Mouse (Mus musculus): ENCODE data around the gene 4931428L18Rik. TPM values are rescaled to one million over a fixed set of nuclear protein-coding genes. Genes with fewer than 3 reads are reported as not detected.
"Not testable (repeated sequence)": the region's sequence is repeated elsewhere in the genome, so short reads cannot be mapped to it uniquely, and the experiment has no call there.

The 4931428L18Rik gene
- polyA plus RNA-seq, 1 experiment from 2014 or later: not detected

GRCm38 (mm10) chr1:31043208-31043607 is 179.3 kb downstream of the 4931428L18Rik start:
- no peak overlapping the region for H3K4me3 ChIP-seq (replicated peaks)
- H3K9me3 ChIP-seq (replicated peaks): no peaks in the 10 kb centered on the region
- H3K36me3 ChIP-seq: no peaks in the 10 kb centered on the region
- H3K4me1 ChIP-seq: no peaks in the 10 kb centered on the region
- WGBS: 80% methylated on average over 3 of the region's 3 CpGs
- no peak overlapping the region for H3K27ac ChIP-seq (replicated peaks)
- no peaks in the 10 kb centered on the region for H3K27me3 ChIP-seq (replicated peaks)
- no peak overlapping the region for H3K4me2 ChIP-seq
- H3K9ac ChIP-seq (replicated peaks): no peak overlapping the region
- no peak for ATAC-seq (ENCODE audit: low FRiP score)

DNA sequence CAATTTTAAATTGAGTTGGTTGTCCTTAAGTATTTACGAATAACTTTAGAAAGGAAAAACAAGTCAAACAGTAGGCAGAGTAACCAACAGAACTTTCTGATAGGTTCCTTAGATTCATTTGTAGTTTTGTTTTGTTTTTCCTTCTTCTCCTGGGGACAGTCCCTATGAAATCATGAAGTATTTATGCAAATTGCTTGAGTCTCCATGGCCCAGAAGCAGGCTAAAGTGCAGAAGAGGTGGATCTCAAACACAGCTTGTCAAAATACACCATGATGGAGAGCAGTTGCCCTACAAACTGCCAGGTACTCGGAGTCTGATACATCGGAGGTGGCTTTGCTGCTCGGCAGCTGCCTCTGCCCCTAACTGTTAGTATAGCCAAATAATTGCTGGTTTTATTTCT is 179.7 kb downstream of the 4931428L18Rik start:
- Histone ChIP-seq H3K4me3 (replicated peaks) (no peak overlapping the region), H3K4me1 (no peaks in the 10 kb centered on the region), H3K9ac (replicated peaks) (no peak overlapping the region), H3K27ac (replicated peaks) (no peak overlapping the region), H3K9me3 (replicated peaks) (no peaks in the 10 kb centered on the region), H3K4me2 (no peak overlapping the region), H3K36me3 (no peaks in the 10 kb centered on the region), H3K27me3 (replicated peaks) (no peaks in the 10 kb centered on the region)
- 92% methylated on average over 4 of the region's 4 CpGs for WGBS
- no peak for ATAC-seq (ENCODE audit: low FRiP score)

DNA sequence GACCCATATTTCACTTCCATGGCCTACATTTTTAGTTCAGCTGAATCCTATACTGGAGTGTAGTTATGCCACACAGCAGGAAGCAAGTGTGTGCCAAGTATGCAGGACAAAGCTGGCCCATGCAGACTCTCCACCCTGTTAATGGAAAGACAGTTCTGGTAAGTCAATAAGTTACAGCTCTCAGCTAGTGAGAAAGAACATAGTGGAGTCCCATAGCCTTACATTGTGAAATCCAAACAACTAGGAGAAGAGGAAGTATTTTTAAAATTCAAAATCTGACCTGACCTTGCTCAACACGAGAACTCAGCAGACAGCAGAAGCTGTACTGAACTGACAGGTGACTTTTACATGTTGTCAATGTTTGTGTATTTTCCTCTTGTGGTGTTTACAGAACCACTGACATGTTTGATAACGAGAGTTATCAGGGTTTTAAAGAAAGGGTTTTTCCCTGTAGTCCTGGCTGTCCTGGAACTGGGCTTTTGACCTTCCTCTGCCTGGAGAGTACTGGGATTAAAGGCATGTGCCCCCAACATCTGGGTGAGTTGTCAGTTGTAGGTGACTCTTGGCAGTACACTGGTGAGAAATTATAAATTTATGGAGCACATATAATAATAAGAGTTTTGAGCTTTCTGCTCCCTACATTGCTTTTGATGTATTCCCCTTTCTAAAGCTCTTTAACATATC is 188.5 kb downstream of the 4931428L18Rik start:
- Histone ChIP-seq H3K9ac (replicated peaks) (no peak overlapping the region), H3K4me3 (replicated peaks) (no peak overlapping the region), H3K4me1 (no peaks in the 10 kb centered on the region), H3K4me2 (no peak overlapping the region), H3K9me3 (replicated peaks) (no peaks in the 10 kb centered on the region), H3K27me3 (replicated peaks) (no peaks in the 10 kb centered on the region), H3K27ac (replicated peaks) (no peak overlapping the region), H3K36me3 (no peaks in the 10 kb centered on the region)
- 70% methylated on average over 2 of the region's 2 CpGs for WGBS
- ATAC-seq (ENCODE audit: low FRiP score): no peak

DNA sequence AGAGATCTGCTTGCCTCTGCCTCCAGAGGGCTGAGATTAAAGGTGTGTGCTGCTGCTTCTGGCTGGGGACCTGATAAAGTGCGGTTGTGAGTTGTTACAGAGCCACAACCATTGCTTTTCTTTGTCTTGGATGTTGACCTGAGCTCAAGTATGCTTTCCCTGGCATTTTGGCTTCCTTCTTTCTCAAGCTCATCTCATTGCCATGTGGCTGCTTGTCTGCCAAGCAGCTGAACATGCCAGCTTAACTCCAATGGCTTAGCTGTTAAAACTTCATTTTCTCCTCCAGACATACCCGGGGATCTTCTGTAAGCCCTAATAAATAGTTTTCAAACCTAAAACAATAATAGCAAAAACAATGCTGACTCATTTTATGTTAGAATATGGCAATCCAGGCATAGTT is 190.1 kb downstream of the 4931428L18Rik start:
- no peak overlapping the region for H3K27ac ChIP-seq (replicated peaks)
- no peak overlapping the region for H3K4me2 ChIP-seq
- H3K4me3 ChIP-seq (replicated peaks): no peak overlapping the region
- 93% methylated on average over 2 of the region's 2 CpGs for WGBS
- no peaks in the 10 kb centered on the region for H3K9me3 ChIP-seq (replicated peaks)
- no peaks in the 10 kb centered on the region for H3K4me1 ChIP-seq
- no peak for ATAC-seq (ENCODE audit: low FRiP score)
- H3K36me3 ChIP-seq: no peaks in the 10 kb centered on the region
- no peak overlapping the region for H3K9ac ChIP-seq (replicated peaks)
- H3K27me3 ChIP-seq (replicated peaks): no peaks in the 10 kb centered on the region

GRCm38 (mm10) chr1:31023173-31023572 is 199.3 kb downstream of the 4931428L18Rik start:
- no peaks in the 10 kb centered on the region for H3K9me3 ChIP-seq (replicated peaks)
- H3K27ac ChIP-seq (replicated peaks): no peak overlapping the region
- ATAC-seq (ENCODE audit: low FRiP score): no peak

GRCm38 (mm10) chr1:31019283-31019682 is 203.2 kb downstream of the 4931428L18Rik start:
- no peak for ATAC-seq (ENCODE audit: low FRiP score)

More at GRCm38 (mm10) chr1:31023173-31023572, 199.3 kb downstream of the 4931428L18Rik start:
- no peaks in the 10 kb centered on the region for H3K4me1 ChIP-seq
- no peaks in the 10 kb centered on the region for H3K27me3 ChIP-seq (replicated peaks)
- H3K4me3 ChIP-seq (replicated peaks): no peak overlapping the region
- H3K36me3 ChIP-seq: no peaks in the 10 kb centered on the region
- H3K4me2 ChIP-seq: no peak overlapping the region
- no peak overlapping the region for H3K9ac ChIP-seq (replicated peaks)

DNA sequence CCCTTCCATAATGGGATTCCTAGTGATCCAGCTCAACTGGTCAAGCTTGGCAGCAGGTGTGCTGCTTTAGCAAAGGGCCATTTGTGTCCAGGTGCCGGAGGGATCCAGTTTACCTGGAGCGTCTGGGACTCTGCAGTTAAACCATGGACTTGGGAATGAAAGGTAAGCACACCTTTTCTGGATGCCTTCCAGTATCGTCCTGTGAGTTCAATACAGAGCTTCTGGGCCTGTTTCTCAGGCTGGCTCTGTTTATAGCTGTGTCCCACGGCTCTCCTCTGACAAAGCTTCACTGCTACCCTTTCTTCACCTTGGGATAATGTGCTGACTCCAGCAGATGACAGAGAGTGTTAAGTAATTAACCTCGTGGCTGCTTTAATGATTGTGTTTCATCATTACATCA is 205.1 kb downstream of the 4931428L18Rik start:
- H3K4me2 ChIP-seq: no peak overlapping the region
- H3K9ac ChIP-seq (replicated peaks): no peak overlapping the region
- H3K27ac ChIP-seq (replicated peaks): no peak overlapping the region
- H3K36me3 ChIP-seq: no peaks in the 10 kb centered on the region
- 81% methylated on average over 5 of the region's 5 CpGs for WGBS
- no peak for ATAC-seq (ENCODE audit: low FRiP score)
- H3K4me3 ChIP-seq (replicated peaks): no peak overlapping the region
- no peaks in the 10 kb centered on the region for H3K4me1 ChIP-seq
- no peaks in the 10 kb centered on the region for H3K9me3 ChIP-seq (replicated peaks)
- no peaks in the 10 kb centered on the region for H3K27me3 ChIP-seq (replicated peaks)

More at GRCm38 (mm10) chr1:31019283-31019682, 203.2 kb downstream of the 4931428L18Rik start:
- no peak overlapping the region for H3K4me3 ChIP-seq (replicated peaks)
- no peak overlapping the region for H3K9ac ChIP-seq (replicated peaks)
- no peaks in the 10 kb centered on the region for H3K4me1 ChIP-seq
- no peaks in the 10 kb centered on the region for H3K36me3 ChIP-seq
- H3K27ac ChIP-seq (replicated peaks): no peak overlapping the region
- H3K27me3 ChIP-seq (replicated peaks): no peaks in the 10 kb centered on the region
- 88% methylated on average over 6 of the region's 6 CpGs for WGBS
- H3K4me2 ChIP-seq: no peak overlapping the region
- no peaks in the 10 kb centered on the region for H3K9me3 ChIP-seq (replicated peaks)

GRCm38 (mm10) chr1:31016068-31016467 is 206.4 kb downstream of the 4931428L18Rik start:
- Histone ChIP-seq H3K4me2 (no peak overlapping the region), H3K27ac (replicated peaks) (no peak overlapping the region), H3K9me3 (replicated peaks) (no peaks in the 10 kb centered on the region), H3K27me3 (replicated peaks) (no peaks in the 10 kb centered on the region), H3K4me1 (no peaks in the 10 kb centered on the region), H3K9ac (replicated peaks) (no peak overlapping the region), H3K36me3 (no peaks in the 10 kb centered on the region), H3K4me3 (replicated peaks) (no peak overlapping the region)
- 90% methylated on average over 6 of the region's 6 CpGs for WGBS
- ATAC-seq (ENCODE audit: low FRiP score): no peak

- Histone ChIP-seq H3K4me2 (no peak overlapping the region), H3K4me1 (no peaks in the 10 kb centered on the region), H3K27me3 (replicated peaks) (no peaks in the 10 kb centered on the region), H3K4me3 (replicated peaks) (no peak overlapping the region), H3K9ac (replicated peaks) (no peak overlapping the region), H3K9me3 (replicated peaks) (no peaks in the 10 kb centered on the region), H3K27ac (replicated peaks) (no peak overlapping the region), H3K36me3 (no peaks in the 10 kb centered on the region)
- WGBS: 71% methylated on average over 2 of the region's 2 CpGs
- no peak for ATAC-seq (ENCODE audit: low FRiP score)
These were observed 207.2 kb downstream of the 4931428L18Rik start for GRCm38 (mm10) chr1:31015261-31015660.

DNA sequence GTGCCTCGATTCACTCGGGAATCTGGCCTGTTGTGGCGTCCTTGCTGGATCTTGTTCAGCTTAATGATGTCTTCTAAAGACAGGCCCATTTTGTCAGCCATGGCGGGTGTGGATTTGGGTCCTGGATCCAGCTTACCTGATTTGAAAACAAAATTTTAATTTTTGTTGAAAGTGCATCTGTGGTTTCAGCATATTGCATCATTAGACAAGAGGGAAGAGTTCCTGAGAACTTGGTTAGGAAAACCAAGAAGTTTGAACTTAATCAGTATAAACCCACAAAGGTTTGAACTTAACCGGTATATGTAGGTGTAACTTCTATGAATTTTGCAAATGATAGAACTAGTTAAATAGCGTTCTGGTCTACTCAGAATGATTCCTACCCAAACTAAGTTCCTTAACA is 244.6 kb downstream of the 4931428L18Rik start, which contains the start of gene AC153137.1:
Gene AC153137.1, minus strand, starts transcription at position 101 of the 400 bp plus-strand sequence.
- H3K4me3 ChIP-seq (replicated peaks): not testable (repeated sequence)

DNA sequence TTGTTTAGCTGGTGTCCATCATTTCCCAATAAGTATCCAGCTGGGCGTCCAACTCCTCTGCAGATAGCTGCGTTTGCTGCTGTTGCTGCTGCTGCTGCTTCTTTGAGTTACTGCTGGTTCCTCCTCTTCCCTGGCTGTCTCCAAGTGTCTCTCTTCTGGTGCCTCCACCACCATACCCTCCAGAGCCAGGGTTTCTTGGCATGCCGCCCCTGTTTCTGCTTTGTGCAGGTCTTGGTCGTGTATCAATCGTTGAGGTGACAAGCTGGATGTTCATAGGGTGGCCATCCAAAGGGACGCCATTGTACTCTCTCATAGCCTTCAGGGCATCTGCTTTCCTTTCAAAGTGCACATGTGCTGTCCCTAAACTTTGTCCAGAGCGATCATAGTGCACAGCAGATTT is 245.2 kb downstream of the 4931428L18Rik start:
- ATAC-seq (ENCODE audit: low FRiP score); H3K4me3 ChIP-seq (replicated peaks); H3K27me3 ChIP-seq (replicated peaks); H3K9ac ChIP-seq (replicated peaks); H3K4me2 ChIP-seq; H3K4me1 ChIP-seq; H3K9me3 ChIP-seq (replicated peaks); H3K27ac ChIP-seq (replicated peaks); H3K36me3 ChIP-seq: not testable (repeated sequence)
- 90% methylated on average over 7 of the region's 7 CpGs for WGBS

More for the DNA sequence above, 244.6 kb downstream of the 4931428L18Rik start, which contains the start of gene AC153137.1:
- not testable (repeated sequence) for H3K36me3 ChIP-seq; H3K4me1 ChIP-seq; H3K9ac ChIP-seq (replicated peaks); ATAC-seq (ENCODE audit: low FRiP score); H3K27me3 ChIP-seq (replicated peaks); H3K27ac ChIP-seq (replicated peaks); H3K4me2 ChIP-seq; H3K9me3 ChIP-seq (replicated peaks)
- WGBS: 87% methylated on average over 6 of the region's 6 CpGs

GRCm38 (mm10) chr1:30951795-30952194 is 270.7 kb downstream of the 4931428L18Rik start:
- 83% methylated on average over 2 of the region's 2 CpGs for WGBS
- H3K4me2 ChIP-seq: no peak overlapping the region
- no peaks in the 10 kb centered on the region for H3K36me3 ChIP-seq
- no peaks in the 10 kb centered on the region for H3K27me3 ChIP-seq (replicated peaks)
- no peak overlapping the region for H3K27ac ChIP-seq (replicated peaks)
- no peaks in the 10 kb centered on the region for H3K9me3 ChIP-seq (replicated peaks)
- H3K4me3 ChIP-seq (replicated peaks): no peak overlapping the region
- no peak for ATAC-seq (ENCODE audit: low FRiP score)
- peaks cover 16% of the 10 kb centered on the region for H3K4me1 ChIP-seq
- no peak overlapping the region for H3K9ac ChIP-seq (replicated peaks)
